Mouse (Mus musculus): ENCODE results near the gene Prickle1. TPM values are rescaled to one million over a fixed set of nuclear protein-coding genes. Genes with fewer than 3 reads are reported as not detected.

The Prickle1 gene
- polyA plus RNA-seq, 1 experiment = not detected

DNA sequence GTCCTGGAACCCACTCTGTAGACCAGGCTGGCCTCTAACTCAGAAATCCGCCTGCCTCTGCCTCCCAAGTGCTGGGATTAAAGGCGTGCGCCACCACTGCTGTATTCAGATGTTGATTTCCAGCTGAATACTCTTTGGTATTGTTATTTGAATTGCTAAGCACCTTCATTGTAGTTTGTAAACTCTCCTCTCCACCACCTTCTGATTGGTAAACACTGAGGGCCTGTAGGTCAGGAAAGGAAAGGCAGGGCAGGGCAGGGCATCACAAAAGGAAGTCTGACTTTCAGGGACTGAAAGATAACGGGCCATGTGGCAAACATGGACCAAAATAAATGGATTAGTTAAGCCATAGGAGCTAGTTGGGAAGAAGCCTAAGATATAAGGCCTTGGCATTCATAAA lies 106.1 kb downstream of the Prickle1 start:
- Histone ChIP-seq H3K4me1 (ENCODE audit: control insufficient read depth, insufficient read depth, low read length) (peaks cover 6% of the 10 kb centered on the region), H3K4me3 (ENCODE audit: insufficient read depth, low read length) (no peak overlapping the region), H3K27ac (ENCODE audit: insufficient read depth, low read depth, low read length) (no peak overlapping the region)
- no peak for TF ChIP-seq POLR2A (IDR thresholded peaks at IDR 0.05; ENCODE audit: borderline replicate concordance, low read depth, low read length)
- TF ChIP-seq CTCF (IDR thresholded peaks at IDR 0.05; ENCODE audit: low read depth, low read length) = no peak

DNA sequence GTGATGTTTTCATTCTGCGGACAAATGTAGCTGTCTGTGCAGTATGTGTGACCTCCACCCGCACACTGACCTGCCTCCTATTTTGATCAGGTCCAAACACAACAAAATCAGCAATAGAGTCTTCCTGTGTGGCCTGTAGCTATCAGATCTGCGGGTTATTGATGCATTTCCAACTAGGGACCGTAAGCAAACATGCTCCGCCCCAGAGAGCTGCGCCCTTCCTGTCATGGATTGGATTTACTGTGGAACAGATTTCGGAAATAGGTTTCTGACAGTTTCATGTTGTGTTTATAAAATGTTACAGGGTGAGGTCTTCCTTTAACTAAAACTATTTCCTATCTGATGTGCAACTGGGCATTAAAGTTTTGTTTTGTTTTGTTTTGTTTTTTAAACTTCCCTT lies 109.6 kb downstream of the Prickle1 start:
- peaks cover 17% of the 10 kb centered on the region for H3K4me1 ChIP-seq (ENCODE audit: control insufficient read depth, insufficient read depth, low read length)
- no peak for TF ChIP-seq POLR2A (IDR thresholded peaks at IDR 0.05; ENCODE audit: borderline replicate concordance, low read depth, low read length)
- no peak for TF ChIP-seq CTCF (IDR thresholded peaks at IDR 0.05; ENCODE audit: low read depth, low read length)

GRCm38 (mm10) chr15:93485252-93485651 lies 110.4 kb downstream of the Prickle1 start:
- TF ChIP-seq CTCF (IDR thresholded peaks at IDR 0.05; ENCODE audit: low read depth, low read length) = no peak
- H3K4me1 ChIP-seq (ENCODE audit: control insufficient read depth, insufficient read depth, low read length) = peaks cover 17% of the 10 kb centered on the region
- no peak overlapping the region for H3K4me3 ChIP-seq (ENCODE audit: insufficient read depth, low read length)
- peak overlapping the region; percentile 18; the same call in 1 of the 2 replicates for H3K27ac ChIP-seq (ENCODE audit: insufficient read depth, low read depth, low read length)

More for the DNA sequence above, 109.6 kb downstream of the Prickle1 start:
- H3K27ac ChIP-seq (ENCODE audit: insufficient read depth, low read depth, low read length) = peak overlapping the region; percentile 18
- no peak overlapping the region for H3K4me3 ChIP-seq (ENCODE audit: insufficient read depth, low read length)

GRCm38 (mm10) chr15:93484261-93484710 lies 111.4 kb downstream of the Prickle1 start:
- TF ChIP-seq POLR2A (IDR thresholded peaks at IDR 0.05; ENCODE audit: borderline replicate concordance, low read depth, low read length) (no peak), CTCF (IDR thresholded peaks at IDR 0.05; ENCODE audit: low read depth, low read length) (no peak)
- H3K4me3 ChIP-seq (ENCODE audit: insufficient read depth, low read length) = no peak overlapping the region
- peaks cover 21% of the 10 kb centered on the region for H3K4me1 ChIP-seq (ENCODE audit: control insufficient read depth, insufficient read depth, low read length)
- H3K27ac ChIP-seq (ENCODE audit: insufficient read depth, low read depth, low read length) = peak overlapping the region; percentile 48

GRCm38 (mm10) chr15:93481112-93481511 lies 114.6 kb downstream of the Prickle1 start:
- Histone ChIP-seq H3K4me3 (ENCODE audit: insufficient read depth, low read length) (no peak overlapping the region), H3K4me1 (ENCODE audit: control insufficient read depth, insufficient read depth, low read length) (peaks cover 30% of the 10 kb centered on the region), H3K27ac (ENCODE audit: insufficient read depth, low read depth, low read length) (no peak overlapping the region)
- no peak for TF ChIP-seq POLR2A (IDR thresholded peaks at IDR 0.05; ENCODE audit: borderline replicate concordance, low read depth, low read length)
- TF ChIP-seq CTCF (IDR thresholded peaks at IDR 0.05; ENCODE audit: low read depth, low read length) = no peak

DNA sequence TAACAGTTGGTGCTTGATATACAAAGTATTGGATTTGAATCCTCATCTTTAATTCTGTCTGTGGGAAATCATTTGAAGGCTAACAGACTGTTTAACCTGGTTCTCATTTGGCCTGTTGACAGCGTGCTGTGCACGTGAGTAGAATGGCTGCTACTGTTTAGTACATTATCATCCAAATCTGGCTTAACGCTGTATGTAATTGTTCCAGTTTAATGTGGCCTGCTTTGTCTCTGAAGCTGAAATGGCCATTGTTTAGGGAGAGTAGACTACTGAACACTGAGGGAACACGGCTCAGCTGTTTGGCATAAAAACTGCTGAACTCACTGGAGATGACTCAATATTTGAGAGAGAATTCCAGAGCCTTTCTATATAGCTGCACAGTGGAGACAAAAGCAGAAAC lies 116.2 kb downstream of the Prickle1 start:
- Histone ChIP-seq H3K27ac (ENCODE audit: insufficient read depth, low read depth, low read length) (no peak overlapping the region), H3K4me3 (ENCODE audit: insufficient read depth, low read length) (no peak overlapping the region), H3K4me1 (ENCODE audit: control insufficient read depth, insufficient read depth, low read length) (peaks cover 27% of the 10 kb centered on the region)
- TF ChIP-seq POLR2A (IDR thresholded peaks at IDR 0.05; ENCODE audit: borderline replicate concordance, low read depth, low read length) (no peak), CTCF (IDR thresholded peaks at IDR 0.05; ENCODE audit: low read depth, low read length) (no peak)

- no peak for TF ChIP-seq POLR2A (IDR thresholded peaks at IDR 0.05; ENCODE audit: borderline replicate concordance, low read depth, low read length)
- no peak for TF ChIP-seq CTCF (IDR thresholded peaks at IDR 0.05; ENCODE audit: low read depth, low read length)
- no peak overlapping the region for H3K27ac ChIP-seq (ENCODE audit: insufficient read depth, low read depth, low read length)
- peaks cover 21% of the 10 kb centered on the region for H3K4me1 ChIP-seq (ENCODE audit: control insufficient read depth, insufficient read depth, low read length)
- no peak overlapping the region for H3K4me3 ChIP-seq (ENCODE audit: insufficient read depth, low read length)
Measured at GRCm38 (mm10) chr15:93478676-93479075, 117.0 kb downstream of the Prickle1 start.

DNA sequence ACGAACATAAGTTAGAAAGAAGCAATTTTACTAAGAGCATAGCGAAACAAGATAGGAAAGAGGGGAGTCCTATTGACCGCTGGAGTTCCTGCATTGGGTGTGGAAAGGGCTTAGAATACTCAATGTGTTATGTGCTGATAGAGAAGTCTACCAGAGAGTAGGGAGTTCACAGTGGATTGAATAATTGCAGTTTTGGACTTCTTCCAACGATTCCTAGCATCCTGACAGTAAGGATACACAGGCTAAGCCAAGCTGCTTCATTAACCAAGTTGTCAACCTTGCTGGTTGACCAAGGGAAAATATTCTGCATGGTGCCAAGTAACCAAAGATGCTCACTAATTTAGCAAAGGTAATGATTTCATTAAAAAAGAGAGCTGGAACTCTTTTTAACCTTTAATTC lies 118.0 kb downstream of the Prickle1 start:
- TF ChIP-seq POLR2A (IDR thresholded peaks at IDR 0.05; ENCODE audit: borderline replicate concordance, low read depth, low read length) = no peak
- TF ChIP-seq CTCF (IDR thresholded peaks at IDR 0.05; ENCODE audit: low read depth, low read length) = no peak
- H3K4me1 ChIP-seq (ENCODE audit: control insufficient read depth, insufficient read depth, low read length) = peaks cover 18% of the 10 kb centered on the region
- no peak overlapping the region for H3K27ac ChIP-seq (ENCODE audit: insufficient read depth, low read depth, low read length)
- H3K4me3 ChIP-seq (ENCODE audit: insufficient read depth, low read length) = no peak overlapping the region

DNA sequence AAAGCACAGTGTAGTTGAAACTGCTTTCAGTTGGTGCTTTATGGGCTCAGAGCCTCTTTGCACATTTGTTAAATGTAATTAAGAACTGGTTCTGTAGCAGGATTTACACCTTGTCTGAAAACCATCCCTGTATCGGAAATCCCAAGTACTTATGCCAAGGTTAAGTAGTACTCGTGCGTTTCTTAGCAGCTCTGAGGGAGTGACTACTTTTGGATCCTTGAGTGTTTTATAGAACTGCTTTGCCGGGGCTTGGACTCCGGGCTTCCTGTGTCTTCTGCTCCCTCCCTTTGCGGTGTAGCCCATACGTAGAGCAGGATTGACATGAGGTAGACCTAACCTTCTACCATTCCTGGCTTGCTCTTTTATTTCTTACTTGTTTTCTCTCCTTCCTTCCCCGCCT lies 120.0 kb downstream of the Prickle1 start:
- no peak for TF ChIP-seq CTCF (IDR thresholded peaks at IDR 0.05; ENCODE audit: low read depth, low read length)
- no peak for TF ChIP-seq POLR2A (IDR thresholded peaks at IDR 0.05; ENCODE audit: borderline replicate concordance, low read depth, low read length)
- Histone ChIP-seq H3K4me1 (ENCODE audit: control insufficient read depth, insufficient read depth, low read length) (peaks cover 18% of the 10 kb centered on the region), H3K27ac (ENCODE audit: insufficient read depth, low read depth, low read length) (no peak overlapping the region), H3K4me3 (ENCODE audit: insufficient read depth, low read length) (no peak overlapping the region)

DNA sequence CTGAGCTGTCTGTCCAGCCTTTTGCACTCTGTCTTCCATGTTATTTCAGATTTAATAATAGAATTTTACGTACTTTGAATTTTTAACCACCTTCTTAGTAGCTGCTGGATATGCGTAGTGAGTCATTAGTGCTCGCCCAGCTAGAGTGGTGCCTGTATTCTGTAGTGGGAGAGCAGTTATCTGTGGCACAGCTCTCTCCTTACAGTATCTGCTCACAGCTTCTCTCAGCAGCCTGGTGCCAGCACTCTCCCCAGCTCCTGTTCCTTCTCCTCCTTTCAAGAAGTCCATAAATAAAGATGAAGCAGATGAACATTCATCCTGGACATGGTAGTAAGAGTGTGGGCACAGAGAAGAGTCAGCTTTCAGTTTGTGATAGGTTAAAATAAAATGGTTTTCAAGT lies 121.4 kb downstream of the Prickle1 start:
- Histone ChIP-seq H3K27ac (ENCODE audit: insufficient read depth, low read depth, low read length) (no peak overlapping the region), H3K4me3 (ENCODE audit: insufficient read depth, low read length) (no peak overlapping the region), H3K4me1 (ENCODE audit: control insufficient read depth, insufficient read depth, low read length) (peaks cover 13% of the 10 kb centered on the region)
- TF ChIP-seq CTCF (IDR thresholded peaks at IDR 0.05; ENCODE audit: low read depth, low read length) (no peak), POLR2A (IDR thresholded peaks at IDR 0.05; ENCODE audit: borderline replicate concordance, low read depth, low read length) (no peak)

DNA sequence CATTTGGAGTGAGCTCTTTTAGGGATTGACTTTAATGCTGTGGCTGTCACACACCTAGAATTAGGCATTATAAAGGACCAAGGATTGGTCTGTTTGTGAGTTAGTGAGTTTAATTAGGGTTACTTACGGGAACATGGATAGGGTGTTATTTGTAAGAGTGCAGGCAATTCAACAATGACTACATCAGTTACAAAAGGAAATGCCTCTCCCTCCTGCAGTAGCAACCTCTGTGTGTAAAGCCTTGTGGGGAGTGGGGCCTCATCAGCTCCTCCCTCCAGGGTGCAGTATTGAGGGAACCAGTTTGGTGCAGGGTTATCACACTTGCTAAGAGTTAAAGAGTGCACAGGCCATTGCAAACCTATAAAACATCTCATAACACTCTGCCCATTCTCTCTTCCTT lies 123.6 kb downstream of the Prickle1 start:
- TF ChIP-seq CTCF (IDR thresholded peaks at IDR 0.05; ENCODE audit: low read depth, low read length) = no peak
- no peak for TF ChIP-seq POLR2A (IDR thresholded peaks at IDR 0.05; ENCODE audit: borderline replicate concordance, low read depth, low read length)
- no peak overlapping the region for H3K27ac ChIP-seq (ENCODE audit: insufficient read depth, low read depth, low read length)
- no peak overlapping the region for H3K4me3 ChIP-seq (ENCODE audit: insufficient read depth, low read length)
- H3K4me1 ChIP-seq (ENCODE audit: control insufficient read depth, insufficient read depth, low read length) = peaks cover 10% of the 10 kb centered on the region
